Mouse (Mus musculus): Measurements from ENCODE around the gene Zswim5. TPM values are rescaled to one million over a fixed set of nuclear protein-coding genes. Genes with fewer than 3 reads are reported as not detected.
"Not testable (repeated sequence)": the region's sequence is repeated elsewhere in the genome, so short reads cannot be mapped to it uniquely, and the experiment has no call there.

The Zswim5 gene
- 8.7 and 10.1 TPM in 2 replicates for polyA plus RNA-seq (2014; fragmentation: Nextera tagmentation; extraction: Ambion mirVana)

- Histone ChIP-seq H3K4me3 (ENCODE audit: low read depth, low read length) (peak within 1 kb of the TSS; percentile 92), H3K9me3 (ENCODE audit: control insufficient read depth, low read length) (no peaks in the 10 kb centered on the region), H3K4me1 (ENCODE audit: control insufficient read depth, insufficient read depth, low read length) (no peaks in the 10 kb centered on the region; the same call in 1 of the 2 replicates), H3K4me2 (peak within 1 kb of the TSS; percentile 71), H3K9ac (ENCODE audit: low read length) (peak within 1 kb of the TSS; percentile 97), H3K27ac (ENCODE audit: low read depth, low read length) (peak within 1 kb of the TSS; percentile 98), H3K27me3 (ENCODE audit: control insufficient read depth, insufficient read depth, low read length) (no peaks in the 10 kb centered on the region), H3K36me3 (ENCODE audit: control insufficient read depth, insufficient read depth, low read length) (no peaks in the 10 kb centered on the region)
- under 1% methylated on average over 100 of the region's 104 CpGs for WGBS
- ATAC-seq (ENCODE audit: low FRiP score) (peak; percentile 92), DNase-seq (ENCODE audit: low spot score, missing footprints) (peak; percentile 98)
Observed at GRCm38 (mm10) chr4:116876995-116877728, at the start of gene Zswim5. Gene Zswim5, plus strand, starts transcription at chr4:116877376.

GRCm38 (mm10) chr4:116827819-116828218 lies 49.4 kb upstream of the Zswim5 start:
- H3K4me3 ChIP-seq (ENCODE audit: low read depth, low read length) = no peak overlapping the region
- no peak overlapping the region for H3K4me2 ChIP-seq
- no peaks in the 10 kb centered on the region for H3K27me3 ChIP-seq (ENCODE audit: control insufficient read depth, insufficient read depth, low read length)
- H3K36me3 ChIP-seq (ENCODE audit: control insufficient read depth, insufficient read depth, low read length) = no peaks in the 10 kb centered on the region
- H3K9ac ChIP-seq (ENCODE audit: low read length) = no peak overlapping the region
- peaks cover 18% of the 10 kb centered on the region for H3K4me1 ChIP-seq (ENCODE audit: control insufficient read depth, insufficient read depth, low read length)
- peak; percentile 52 for ATAC-seq (ENCODE audit: low FRiP score)
- H3K9me3 ChIP-seq (ENCODE audit: control insufficient read depth, low read length) = no peaks in the 10 kb centered on the region
- peak; percentile 95 for DNase-seq (ENCODE audit: low spot score, missing footprints)
- H3K27ac ChIP-seq (ENCODE audit: low read depth, low read length) = no peak overlapping the region
- WGBS = 2% methylated on average over 4 of the region's 4 CpGs

- no peaks in the 10 kb centered on the region for H3K36me3 ChIP-seq (ENCODE audit: control insufficient read depth, insufficient read depth, low read length)
- no peaks in the 10 kb centered on the region for H3K27me3 ChIP-seq (ENCODE audit: control insufficient read depth, insufficient read depth, low read length)
- H3K4me1 ChIP-seq (ENCODE audit: control insufficient read depth, insufficient read depth, low read length) = peaks cover 15% of the 10 kb centered on the region
- peak; percentile 19; the same call in 1 of the 2 replicates for ATAC-seq (ENCODE audit: low FRiP score)
- H3K27ac ChIP-seq (ENCODE audit: low read depth, low read length) = peak overlapping the region; percentile 65
- no peak for DNase-seq (ENCODE audit: low spot score, missing footprints)
- peak overlapping the region; percentile 53 for H3K9ac ChIP-seq (ENCODE audit: low read length)
- H3K4me3 ChIP-seq (ENCODE audit: low read depth, low read length) = no peak overlapping the region
- H3K9me3 ChIP-seq (ENCODE audit: control insufficient read depth, low read length) = no peaks in the 10 kb centered on the region
- 31% methylated on average over 6 of the region's 6 CpGs for whole genome bisulfite sequencing
- peak overlapping the region; percentile 13; the same call in 1 of the 2 replicates for H3K4me2 ChIP-seq
Observed at GRCm38 (mm10) chr4:116829364-116830069, 47.7 kb upstream of the Zswim5 start.

DNA sequence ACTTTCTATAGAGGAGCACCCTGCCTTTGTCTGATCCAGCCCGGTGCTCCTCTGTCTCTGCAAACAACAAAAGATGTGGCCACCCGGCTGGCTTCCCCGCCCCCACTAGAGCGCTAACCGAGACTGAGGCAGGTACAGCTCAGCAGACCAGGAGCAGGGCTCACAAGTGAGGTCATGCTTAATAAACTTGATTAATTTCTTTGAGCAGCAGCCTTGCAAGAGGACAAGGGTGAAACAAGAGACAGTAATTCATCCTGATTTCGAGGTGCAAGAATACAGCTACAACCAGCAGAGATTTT lies 47.2 kb upstream of the Zswim5 start:
- peak overlapping the region; percentile 53 for H3K9ac ChIP-seq (ENCODE audit: low read length)

GRCm38 (mm10) chr4:116838999-116839398 lies 38.2 kb upstream of the Zswim5 start:
- no peak overlapping the region for H3K4me3 ChIP-seq (ENCODE audit: low read depth, low read length)
- no peak overlapping the region for H3K9ac ChIP-seq (ENCODE audit: low read length)
- H3K4me2 ChIP-seq = no peak overlapping the region
- ATAC-seq (ENCODE audit: low FRiP score) = no peak
- H3K9me3 ChIP-seq (ENCODE audit: control insufficient read depth, low read length) = no peaks in the 10 kb centered on the region
- H3K36me3 ChIP-seq (ENCODE audit: control insufficient read depth, insufficient read depth, low read length) = no peaks in the 10 kb centered on the region
- peak; percentile 81 for DNase-seq (ENCODE audit: low spot score, missing footprints)
- no peaks in the 10 kb centered on the region for H3K27me3 ChIP-seq (ENCODE audit: control insufficient read depth, insufficient read depth, low read length)
- no peaks in the 10 kb centered on the region for H3K4me1 ChIP-seq (ENCODE audit: control insufficient read depth, insufficient read depth, low read length)
- H3K27ac ChIP-seq (ENCODE audit: low read depth, low read length) = no peak overlapping the region
- 17% methylated on average over 2 of the region's 2 CpGs for WGBS

More for the DNA sequence above, 47.2 kb upstream of the Zswim5 start:
- peak overlapping the region; percentile 65 for H3K27ac ChIP-seq (ENCODE audit: low read depth, low read length)
- no peaks in the 10 kb centered on the region for H3K27me3 ChIP-seq (ENCODE audit: control insufficient read depth, insufficient read depth, low read length)
- H3K9me3 ChIP-seq (ENCODE audit: control insufficient read depth, low read length) = no peaks in the 10 kb centered on the region
- ATAC-seq (ENCODE audit: low FRiP score) (peak; percentile 73), DNase-seq (ENCODE audit: low spot score, missing footprints) (peak; percentile 92)
- peak overlapping the region; percentile 13; the same call in 1 of the 2 replicates for H3K4me2 ChIP-seq
- 7% methylated on average over 6 of the region's 6 CpGs for WGBS
- H3K36me3 ChIP-seq (ENCODE audit: control insufficient read depth, insufficient read depth, low read length) = no peaks in the 10 kb centered on the region
- H3K4me3 ChIP-seq (ENCODE audit: low read depth, low read length) = no peak overlapping the region
- peaks cover 15% of the 10 kb centered on the region for H3K4me1 ChIP-seq (ENCODE audit: control insufficient read depth, insufficient read depth, low read length)

DNA sequence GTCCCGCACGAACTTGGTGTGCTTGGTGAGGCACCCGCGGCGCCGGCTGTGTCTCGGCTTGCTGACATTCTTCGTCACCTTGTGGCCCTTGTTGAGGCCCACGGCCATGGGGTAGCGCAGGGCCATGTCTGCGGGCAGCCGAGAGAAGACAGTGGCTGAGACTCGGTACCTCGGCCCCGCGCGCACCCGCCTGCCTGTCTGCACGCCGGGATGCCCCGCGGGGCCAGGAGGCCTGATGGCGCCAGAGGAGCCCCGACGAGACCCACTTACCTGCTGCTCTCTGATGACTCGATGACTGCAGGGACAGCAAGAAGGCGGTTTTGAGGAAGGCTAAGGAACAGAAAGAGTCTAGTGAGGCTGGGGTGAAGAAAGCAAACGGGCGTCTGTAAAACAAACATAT lies 37.1 kb upstream of the Zswim5 start:
- H3K4me2 ChIP-seq; H3K9ac ChIP-seq (ENCODE audit: low read length); H3K4me1 ChIP-seq (ENCODE audit: control insufficient read depth, insufficient read depth, low read length); H3K4me3 ChIP-seq (ENCODE audit: low read depth, low read length); H3K27ac ChIP-seq (ENCODE audit: low read depth, low read length); H3K27me3 ChIP-seq (ENCODE audit: control insufficient read depth, insufficient read depth, low read length); ATAC-seq (ENCODE audit: low FRiP score); H3K9me3 ChIP-seq (ENCODE audit: control insufficient read depth, low read length); H3K36me3 ChIP-seq (ENCODE audit: control insufficient read depth, insufficient read depth, low read length): not testable (repeated sequence)
- peak; percentile 72 for DNase-seq (ENCODE audit: low spot score, missing footprints)
- 36% methylated on average over 20 of the region's 29 CpGs for whole genome bisulfite sequencing

DNA sequence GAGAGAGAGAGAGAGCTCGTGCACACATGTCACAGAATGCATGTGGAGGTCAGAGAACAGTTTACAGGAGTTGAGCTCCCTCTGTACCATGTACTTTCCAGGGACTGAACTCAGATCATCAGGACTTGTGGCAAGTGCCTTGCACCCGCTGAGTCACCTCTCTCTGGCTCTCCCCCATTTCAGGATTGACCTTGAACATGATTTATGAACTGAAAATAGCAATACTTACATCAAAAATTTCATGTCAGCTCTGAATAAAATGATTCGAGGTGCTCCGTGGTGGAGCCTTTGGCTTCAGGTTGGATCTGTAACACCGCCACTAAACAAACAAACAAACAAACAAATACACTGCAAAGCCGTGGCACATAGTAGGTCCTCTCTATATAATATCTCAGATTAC lies 36.3 kb upstream of the Zswim5 start:
- no peak overlapping the region for H3K4me2 ChIP-seq
- WGBS = 86% methylated on average over 6 of the region's 6 CpGs

GRCm38 (mm10) chr4:116844324-116844723 lies 32.9 kb upstream of the Zswim5 start:
- no peak overlapping the region for H3K27ac ChIP-seq (ENCODE audit: low read depth, low read length)
- no peaks in the 10 kb centered on the region for H3K36me3 ChIP-seq (ENCODE audit: control insufficient read depth, insufficient read depth, low read length)
- H3K4me3 ChIP-seq (ENCODE audit: low read depth, low read length) = no peak overlapping the region
- no peaks in the 10 kb centered on the region for H3K4me1 ChIP-seq (ENCODE audit: control insufficient read depth, insufficient read depth, low read length)
- DNase-seq (ENCODE audit: low spot score, missing footprints) (peak; percentile 44), ATAC-seq (ENCODE audit: low FRiP score) (no peak)
- WGBS = 89% methylated on average over 3 of the region's 3 CpGs
- no peaks in the 10 kb centered on the region for H3K27me3 ChIP-seq (ENCODE audit: control insufficient read depth, insufficient read depth, low read length)
- no peaks in the 10 kb centered on the region for H3K9me3 ChIP-seq (ENCODE audit: control insufficient read depth, low read length)
- no peak overlapping the region for H3K9ac ChIP-seq (ENCODE audit: low read length)
- no peak overlapping the region for H3K4me2 ChIP-seq

More for the DNA sequence above, 36.3 kb upstream of the Zswim5 start:
- H3K36me3 ChIP-seq (ENCODE audit: control insufficient read depth, insufficient read depth, low read length) = no peaks in the 10 kb centered on the region
- H3K4me3 ChIP-seq (ENCODE audit: low read depth, low read length) = no peak overlapping the region
- ATAC-seq (ENCODE audit: low FRiP score) (no peak), DNase-seq (ENCODE audit: low spot score, missing footprints) (peak; percentile 72)
- no peaks in the 10 kb centered on the region for H3K27me3 ChIP-seq (ENCODE audit: control insufficient read depth, insufficient read depth, low read length)
- no peak overlapping the region for H3K27ac ChIP-seq (ENCODE audit: low read depth, low read length)
- no peaks in the 10 kb centered on the region for H3K9me3 ChIP-seq (ENCODE audit: control insufficient read depth, low read length)
- H3K9ac ChIP-seq (ENCODE audit: low read length) = no peak overlapping the region
- H3K4me1 ChIP-seq (ENCODE audit: control insufficient read depth, insufficient read depth, low read length) = no peaks in the 10 kb centered on the region

DNA sequence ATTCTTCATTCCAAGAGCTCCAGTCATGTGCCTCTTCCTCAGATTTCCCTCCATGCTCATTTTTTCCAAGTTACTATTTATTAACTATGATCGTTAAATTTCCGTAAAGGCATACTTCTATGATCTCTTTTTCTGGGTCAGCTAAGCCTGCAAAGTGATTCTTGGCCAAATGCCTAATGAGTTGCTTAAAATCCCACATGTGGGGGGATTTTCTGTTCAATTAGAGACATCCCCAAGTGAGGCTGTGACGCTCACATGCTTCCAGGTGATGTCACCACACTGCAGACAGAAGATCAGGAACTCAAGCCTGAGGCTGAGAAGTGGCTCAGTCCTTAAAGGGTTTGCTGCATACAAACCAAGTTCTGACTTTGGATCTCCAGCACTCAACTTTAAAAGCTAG lies 27.3 kb upstream of the Zswim5 start:
- Histone ChIP-seq H3K27ac (ENCODE audit: low read depth, low read length) (no peak overlapping the region), H3K27me3 (ENCODE audit: control insufficient read depth, insufficient read depth, low read length) (no peaks in the 10 kb centered on the region), H3K36me3 (ENCODE audit: control insufficient read depth, insufficient read depth, low read length) (no peaks in the 10 kb centered on the region), H3K4me2 (no peak overlapping the region), H3K9ac (ENCODE audit: low read length) (no peak overlapping the region), H3K4me1 (ENCODE audit: control insufficient read depth, insufficient read depth, low read length) (peaks cover 11% of the 10 kb centered on the region), H3K9me3 (ENCODE audit: control insufficient read depth, low read length) (no peaks in the 10 kb centered on the region), H3K4me3 (ENCODE audit: low read depth, low read length) (no peak overlapping the region)
- no peak for ATAC-seq (ENCODE audit: low FRiP score)
- 87% methylated on average over 3 of the region's 3 CpGs for WGBS
- no peak for DNase-seq (ENCODE audit: low spot score, missing footprints)

Measured in midbrain, embryonic 11.5 days (tissue).